Mouse (Mus musculus) erythroblast, adult 5-6 weeks (primary cell): ENCODE data around the gene Rnase12. TPM values are rescaled to one million over a fixed set of nuclear protein-coding genes. Genes with fewer than 3 reads are reported as not detected.
A peak's percentile ranks its signal among the peaks of the same experiment; 100 is the strongest.

Source experiments
- ATAC-seq: replicated peaks from 2 replicates; pipeline ENCODE4 v1.8.0; 2016; ENCODE audit warnings: moderate number of reproducible peaks, mild to moderate bottlenecking, moderate TSS enrichment, inconsistent platforms; ENCODE audit not compliant: poor library complexity, low FRiP score, severe bottlenecking
- total RNA-seq, 2 experiments: library from RNA; stranded (forward) in 1 of 2; stranded (reverse) in 1 of 2; fragments of 150-400 nt in 1 of 2; fragments of 200-764, 138-1000 nt in 1 of 2; gene quantifications; 2 replicates each; pipeline versions ENCODE4 v1.2.3 to v1.2.4; 2015 to 2017; ENCODE audit warnings: low replicate concordance in 2 of 2

Gene Rnase12
- total RNA-seq (2015; ENCODE audit: low replicate concordance) (5.4 TPM in 1 of 2 replicates, not detected in the other), total RNA-seq (2017; ENCODE audit: low replicate concordance) (3.1 TPM in 1 of 2 replicates, not detected in the other)

- ATAC-seq, result no peak
These were observed at the start of gene Rnase12 for GRCm38 (mm10) chr14:51057401-51057831. Rnase12 (minus strand) TSS chr14:51057661.

- ATAC-seq, result no peak
These were observed 49.0 kb upstream of the Rnase12 start for GRCm38 (mm10) chr14:51106449-51106967.

GRCm38 (mm10) chr14:51104366-51104765 lies 46.9 kb upstream of the Rnase12 start:
- ATAC-seq, result no peak

GRCm38 (mm10) chr14:51103217-51103616 lies 45.8 kb upstream of the Rnase12 start:
- peak; percentile 72 for ATAC-seq

- ATAC-seq, result no peak
These were observed 43.8 kb upstream of the Rnase12 start for GRCm38 (mm10) chr14:51101284-51101683.

- no peak for ATAC-seq
These were observed 41.5 kb upstream of the Rnase12 start for GRCm38 (mm10) chr14:51098921-51099320.

GRCm38 (mm10) chr14:51098300-51098699 lies 40.8 kb upstream of the Rnase12 start:
- peak; percentile 78; the same call in 1 of the 2 replicates for ATAC-seq

- ATAC-seq, result no peak
These were observed 38.5 kb upstream of the Rnase12 start for GRCm38 (mm10) chr14:51095736-51096524.

- no peak for ATAC-seq
These were observed 37.5 kb upstream of the Rnase12 start for GRCm38 (mm10) chr14:51094921-51095320.

GRCm38 (mm10) chr14:51094096-51094875 lies 36.8 kb upstream of the Rnase12 start:
- ATAC-seq, result no peak

GRCm38 (mm10) chr14:51093496-51093895 lies 36.0 kb upstream of the Rnase12 start:
- no peak for ATAC-seq

- no peak for ATAC-seq
These were observed 34.7 kb upstream of the Rnase12 start for GRCm38 (mm10) chr14:51092073-51092620.

- ATAC-seq, result no peak
These were observed 33.8 kb upstream of the Rnase12 start, which contains the start of the genes Rnase4 and Ang for GRCm38 (mm10) chr14:51090921-51091900. Rnase4 (plus strand) TSS chr14:51091077. Ang (plus strand) TSS chr14:51091150.

- peak; percentile 47; the same call in 1 of the 2 replicates for ATAC-seq
These were observed 32.8 kb upstream of the Rnase12 start for GRCm38 (mm10) chr14:51090077-51090781.

- no peak; the same call in 1 of the 2 replicates for ATAC-seq
These were observed 32.2 kb upstream of the Rnase12 start for GRCm38 (mm10) chr14:51089674-51090076.

GRCm38 (mm10) chr14:51088970-51089673 lies 31.7 kb upstream of the Rnase12 start:
- ATAC-seq, result peak; percentile 76

- peak; percentile 53 for ATAC-seq
These were observed 30.9 kb upstream of the Rnase12 start for GRCm38 (mm10) chr14:51088166-51088969.
